Mouse (Mus musculus): ENCODE measurements at regions not wholly inside any gene's neighbourhood (a gene's known extent, or its start where the extent isn't known, plus 50 kb on each side); places are given as distances from the start of the nearest gene placed in this dataset.
"Not testable (repeated sequence)": the region's sequence is repeated elsewhere in the genome, so short reads cannot be mapped to it uniquely, and the experiment has no call there.

- DNase-seq (ENCODE audit: low read depth in 1 of 2, low spot score in 2 of 2): no peak
Observed at GRCm38 (mm10) chr13:4858341-4858740, 249.4 kb upstream of the Akr1e1 start.

GRCm38 (mm10) chr13:4839481-4839880, 230.5 kb upstream of the Akr1e1 start:
- DNase-seq (ENCODE audit: low read depth in 1 of 2, low spot score in 2 of 2): not testable (repeated sequence)

- DNase-seq (ENCODE audit: low read depth in 1 of 2, low spot score in 2 of 2): no peak
Observed at GRCm38 (mm10) chr13:4826756-4827155, 217.8 kb upstream of the Akr1e1 start.

GRCm38 (mm10) chr13:4825749-4826148, 216.8 kb upstream of the Akr1e1 start:
- not testable (repeated sequence) for DNase-seq (ENCODE audit: low read depth in 1 of 2, low spot score in 2 of 2)

- no peak for DNase-seq (ENCODE audit: low read depth in 1 of 2, low spot score in 2 of 2)
Observed at GRCm38 (mm10) chr13:4806876-4807275, 197.9 kb upstream of the Akr1e1 start.

- DNase-seq (ENCODE audit: low read depth in 1 of 2, low spot score in 2 of 2): no peak
Observed at GRCm38 (mm10) chr13:4800666-4801065, 191.7 kb upstream of the Akr1e1 start.

GRCm38 (mm10) chr13:4791139-4791538, 182.2 kb upstream of the Akr1e1 start:
- DNase-seq (ENCODE audit: low read depth in 1 of 2, low spot score in 2 of 2): no peak

GRCm38 (mm10) chr13:4790414-4790813, 181.4 kb upstream of the Akr1e1 start:
- no peak for DNase-seq (ENCODE audit: low read depth in 1 of 2, low spot score in 2 of 2)

- no peak for DNase-seq (ENCODE audit: low read depth in 1 of 2, low spot score in 2 of 2)
Observed at GRCm38 (mm10) chr13:4783290-4783689, 174.3 kb upstream of the Akr1e1 start.

- not testable (repeated sequence) for DNase-seq (ENCODE audit: low read depth in 1 of 2, low spot score in 2 of 2)
Observed at GRCm38 (mm10) chr13:4778264-4778823, 169.4 kb upstream of the Akr1e1 start.

- no peak for DNase-seq (ENCODE audit: low read depth in 1 of 2, low spot score in 2 of 2)
Observed at GRCm38 (mm10) chr13:4776855-4777254, 167.9 kb upstream of the Akr1e1 start.

- no peak for DNase-seq (ENCODE audit: low read depth in 1 of 2, low spot score in 2 of 2)
Observed at GRCm38 (mm10) chr13:4772324-4772723, 163.3 kb upstream of the Akr1e1 start.

- peak; percentile 40 to 67 for DNase-seq (ENCODE audit: low read depth in 1 of 2, low spot score in 2 of 2)
Observed at GRCm38 (mm10) chr13:4771120-4772075, 162.4 kb upstream of the Akr1e1 start.

- no peak for DNase-seq (ENCODE audit: low read depth in 1 of 2, low spot score in 2 of 2)
Observed at GRCm38 (mm10) chr13:4759965-4760364, 151.0 kb upstream of the Akr1e1 start.

- DNase-seq (ENCODE audit: low read depth in 1 of 2, low spot score in 2 of 2): no peak
Observed at GRCm38 (mm10) chr13:4756529-4756928, 147.6 kb upstream of the Akr1e1 start.

GRCm38 (mm10) chr13:4742930-4743329, 134.0 kb upstream of the Akr1e1 start:
- no peak for DNase-seq (ENCODE audit: low read depth in 1 of 2, low spot score in 2 of 2)

- not testable (repeated sequence) for DNase-seq (ENCODE audit: low read depth in 1 of 2, low spot score in 2 of 2)
Observed at GRCm38 (mm10) chr13:4716299-4716698, 107.3 kb upstream of the Akr1e1 start.

- DNase-seq (ENCODE audit: low read depth in 1 of 2, low spot score in 2 of 2): no peak
Observed at GRCm38 (mm10) chr13:4714724-4715123, 105.8 kb upstream of the Akr1e1 start.

- no peak for DNase-seq (ENCODE audit: low read depth in 1 of 2, low spot score in 2 of 2)
Observed at GRCm38 (mm10) chr13:4712698-4713097, 103.7 kb upstream of the Akr1e1 start.

GRCm38 (mm10) chr13:4699591-4699990, 90.6 kb upstream of the Akr1e1 start:
- DNase-seq (ENCODE audit: low read depth in 1 of 2, low spot score in 2 of 2): not testable (repeated sequence)

- DNase-seq (ENCODE audit: low read depth in 1 of 2, low spot score in 2 of 2): no peak
Observed at GRCm38 (mm10) chr13:4666375-4667140, 57.6 kb upstream of the Akr1e1 start.

- DNase-seq (ENCODE audit: low read depth in 1 of 2, low spot score in 2 of 2): no peak
Observed at GRCm38 (mm10) chr13:4663390-4663789, 54.4 kb upstream of the Akr1e1 start.
